Mouse (Mus musculus): ENCODE data around the gene Rhbg. TPM values are rescaled to one million over a fixed set of nuclear protein-coding genes. Genes with fewer than 3 reads are reported as not detected.

Gene Rhbg
- total RNA-seq, 2 experiments from 2014 or later = not detected

DNA sequence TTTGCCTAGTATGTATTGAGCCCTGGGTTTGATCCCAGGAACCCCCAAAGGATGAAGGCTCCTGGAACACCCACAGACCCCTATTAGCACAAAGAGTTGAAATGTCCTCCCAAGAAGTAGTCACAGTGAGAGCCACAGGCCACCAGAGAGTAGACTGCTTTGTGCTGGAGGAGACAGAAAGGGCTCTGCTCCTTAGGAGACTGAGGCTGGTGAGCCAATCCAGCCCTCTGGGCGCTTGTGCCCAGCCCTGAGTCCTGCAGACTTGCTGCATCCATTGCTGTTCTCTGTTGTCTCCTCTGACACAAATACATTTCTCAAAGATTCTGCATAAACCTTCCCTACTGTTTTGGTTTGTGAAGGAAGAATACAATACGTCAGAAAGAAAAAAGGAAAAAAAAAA is 43.6 kb downstream of the Rhbg start:
- no peak for DNase-seq (ENCODE audit: low spot score in 2 of 2)

DNA sequence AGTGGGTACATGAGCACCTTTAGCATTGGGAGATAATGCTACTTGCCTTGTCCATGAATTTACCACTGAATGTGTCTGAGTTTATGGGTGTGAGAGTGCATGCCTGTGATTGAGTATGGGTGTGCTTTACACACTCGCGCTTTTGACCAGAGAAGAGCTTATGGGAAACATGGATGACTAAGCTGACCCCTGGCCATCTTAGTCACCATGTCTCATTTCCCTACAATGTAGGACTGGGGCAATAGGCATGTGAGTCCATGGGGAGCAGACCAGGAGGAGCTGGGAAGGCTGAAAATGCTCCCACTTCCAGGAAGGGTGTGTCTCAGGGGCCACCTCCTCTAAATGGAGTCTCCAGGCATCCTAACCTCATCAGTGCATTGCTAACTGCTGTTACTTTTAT is 44.4 kb downstream of the Rhbg start:
- no peak for DNase-seq (ENCODE audit: low spot score in 2 of 2)

DNA sequence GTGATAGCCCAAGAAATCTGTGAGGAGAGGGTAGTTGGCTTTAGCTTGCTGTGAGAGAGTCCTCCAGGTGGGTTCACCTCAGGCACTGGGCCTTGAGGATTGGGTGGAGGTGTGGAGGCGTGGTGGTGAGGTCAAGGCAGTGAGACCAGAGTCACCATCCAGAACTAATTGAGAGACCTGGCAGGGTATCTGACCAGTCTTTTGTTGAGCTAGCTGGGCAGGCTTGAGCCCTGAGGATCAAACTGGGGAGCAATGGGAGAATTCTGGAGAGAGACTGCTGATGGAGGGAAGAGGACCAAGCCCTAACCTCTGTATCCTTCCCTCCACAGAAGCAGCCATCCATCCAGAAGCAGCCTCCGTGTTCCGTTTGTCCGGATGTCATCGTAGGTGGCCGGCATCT is 45.2 kb downstream of the Rhbg start:
- DNase-seq (ENCODE audit: low spot score in 2 of 2) = no peak

GRCm38 (mm10) chr3:88208226-88208720 is 46.2 kb downstream of the Rhbg start:
- DNase-seq (ENCODE audit: low spot score in 2 of 2) = no peak

- peak in 1 of 2 experiments; percentile 28 for DNase-seq (ENCODE audit: low spot score in 2 of 2)
These were observed 46.9 kb downstream of the Rhbg start for GRCm38 (mm10) chr3:88207451-88208100.

DNA sequence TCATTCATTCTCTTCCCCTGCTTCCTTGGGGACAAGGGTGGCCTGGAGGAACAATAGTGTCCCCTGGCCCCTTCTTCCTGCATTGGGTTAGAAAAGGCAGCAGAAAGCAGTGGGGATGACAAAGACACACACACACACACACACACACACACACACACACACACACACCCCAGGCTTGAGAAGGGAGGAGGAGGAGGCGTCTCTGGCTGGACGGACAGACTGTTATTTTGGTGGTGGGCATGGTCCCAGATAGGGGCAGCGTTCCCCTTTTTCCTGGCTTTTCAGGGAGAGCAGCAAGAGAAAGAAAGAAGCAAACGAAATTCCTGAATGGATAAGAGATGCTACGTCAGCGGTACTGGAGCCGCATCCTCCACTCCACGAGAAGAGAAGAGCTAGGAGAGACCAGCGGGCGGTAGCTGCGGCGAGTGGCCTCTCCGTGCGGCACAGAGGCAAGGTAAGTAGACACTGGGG is 47.6 kb downstream of the Rhbg start:
- peak; percentile 78 to 87 for DNase-seq (ENCODE audit: low spot score in 2 of 2)

DNA sequence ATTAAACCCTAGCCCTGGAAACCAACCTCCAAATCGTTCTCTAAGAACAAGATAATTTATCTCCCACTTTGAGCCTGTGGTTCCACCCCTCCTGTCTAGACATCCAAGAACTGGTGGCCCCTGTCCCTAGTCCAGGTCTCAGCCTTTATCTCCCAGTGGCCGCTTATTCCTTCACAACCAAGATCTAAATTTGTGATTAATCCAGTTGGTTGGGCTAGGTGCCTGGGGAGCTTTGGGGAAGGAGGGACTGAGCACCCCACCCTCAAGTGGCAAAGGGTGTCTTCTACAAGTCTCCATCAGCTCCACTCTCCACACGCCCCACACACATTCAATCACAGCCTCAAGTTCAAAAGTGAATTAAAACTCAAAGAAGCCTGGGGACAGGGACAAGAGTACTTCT is 48.0 kb downstream of the Rhbg start:
- peak in 1 of 2 experiments; percentile 56 for DNase-seq (ENCODE audit: low spot score in 2 of 2)

DNA sequence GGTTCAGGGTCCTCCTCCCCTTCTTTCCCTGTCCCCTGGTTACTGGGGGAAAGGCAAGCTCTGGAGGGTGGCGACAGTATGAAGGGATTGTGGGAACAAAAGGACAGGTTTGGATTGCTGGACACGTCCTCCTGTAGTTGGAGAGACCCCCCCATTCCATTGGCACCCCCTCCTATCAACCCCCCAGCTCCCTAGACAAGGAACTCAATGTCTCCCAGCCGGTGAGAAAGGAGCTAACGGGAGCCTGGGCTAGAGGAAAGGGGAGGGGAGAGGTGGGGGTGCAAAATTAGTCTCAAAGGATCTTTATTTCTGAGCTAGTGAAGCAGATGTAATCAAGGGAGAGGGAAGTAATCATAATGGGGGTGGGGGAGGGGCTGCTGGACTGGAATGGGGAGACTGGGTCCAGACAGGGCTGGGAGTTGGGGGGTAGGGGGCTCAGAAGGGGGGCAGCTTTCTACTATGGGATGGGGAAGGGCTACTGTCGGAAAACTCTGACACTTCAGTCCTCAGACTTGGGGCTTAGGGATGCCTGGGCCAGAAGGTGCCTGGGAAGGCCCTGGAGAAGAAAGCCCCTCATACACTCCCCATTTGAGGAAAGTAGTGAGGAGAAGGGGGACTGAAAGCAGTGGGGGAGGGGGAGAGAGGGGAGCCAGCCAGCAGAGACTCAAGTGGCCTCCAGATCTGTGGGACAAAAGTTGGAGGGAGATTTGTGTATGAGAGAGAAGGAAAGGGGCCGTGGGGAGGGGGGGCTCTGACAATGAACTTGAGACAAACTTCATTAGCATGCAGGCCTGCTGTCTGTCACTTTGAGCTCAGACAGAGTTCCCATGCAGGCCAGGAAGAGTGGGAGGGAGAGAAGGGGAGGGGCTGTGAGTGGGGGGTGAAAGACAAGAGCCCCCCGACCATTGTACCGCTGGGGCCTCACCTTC is 48.7 kb downstream of the Rhbg start:
- DNase-seq (ENCODE audit: low spot score in 2 of 2) = peak; percentile 36 to 73

DNA sequence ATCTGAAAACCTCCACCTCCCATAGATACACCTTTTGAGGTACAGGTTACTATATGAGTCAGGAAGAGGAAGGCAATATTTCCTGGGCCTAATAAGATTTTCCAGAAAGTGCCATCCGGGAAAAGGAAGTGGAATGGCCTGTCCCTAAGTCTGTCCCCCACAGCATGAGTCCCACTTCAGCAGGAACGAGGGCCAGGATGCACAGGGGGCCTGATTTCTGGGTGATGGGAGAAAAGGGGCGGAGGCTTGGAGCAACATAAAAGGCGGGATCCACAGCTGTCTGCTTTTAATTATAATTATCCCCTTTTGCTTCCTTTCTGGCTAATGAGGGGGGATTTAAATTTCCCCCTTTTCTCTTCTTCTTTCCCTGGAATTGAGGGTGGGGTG is 49.3 kb downstream of the Rhbg start:
- peak; percentile 51 to 66 for DNase-seq (ENCODE audit: low spot score in 2 of 2)

DNA sequence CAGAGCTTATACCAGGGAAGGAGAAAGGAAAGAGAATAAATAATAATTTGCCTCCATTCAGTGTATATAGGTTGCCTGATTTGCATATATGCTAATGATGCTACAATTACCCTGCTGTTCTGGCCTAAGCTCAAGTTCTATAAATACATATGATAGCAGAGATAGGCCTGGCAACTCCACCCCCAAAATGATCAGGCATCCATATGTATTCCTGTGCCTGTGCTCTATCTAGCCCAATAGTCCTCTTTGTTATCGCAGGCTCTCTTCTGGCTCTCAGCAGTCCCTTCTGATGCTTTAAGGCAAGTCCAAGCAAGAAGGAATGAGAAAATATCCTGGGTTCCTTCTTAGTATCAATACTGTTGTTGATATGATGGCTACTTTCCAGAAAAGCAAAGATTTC is 49.8 kb downstream of the Rhbg start:
- DNase-seq (ENCODE audit: low spot score in 2 of 2) = no peak

DNA sequence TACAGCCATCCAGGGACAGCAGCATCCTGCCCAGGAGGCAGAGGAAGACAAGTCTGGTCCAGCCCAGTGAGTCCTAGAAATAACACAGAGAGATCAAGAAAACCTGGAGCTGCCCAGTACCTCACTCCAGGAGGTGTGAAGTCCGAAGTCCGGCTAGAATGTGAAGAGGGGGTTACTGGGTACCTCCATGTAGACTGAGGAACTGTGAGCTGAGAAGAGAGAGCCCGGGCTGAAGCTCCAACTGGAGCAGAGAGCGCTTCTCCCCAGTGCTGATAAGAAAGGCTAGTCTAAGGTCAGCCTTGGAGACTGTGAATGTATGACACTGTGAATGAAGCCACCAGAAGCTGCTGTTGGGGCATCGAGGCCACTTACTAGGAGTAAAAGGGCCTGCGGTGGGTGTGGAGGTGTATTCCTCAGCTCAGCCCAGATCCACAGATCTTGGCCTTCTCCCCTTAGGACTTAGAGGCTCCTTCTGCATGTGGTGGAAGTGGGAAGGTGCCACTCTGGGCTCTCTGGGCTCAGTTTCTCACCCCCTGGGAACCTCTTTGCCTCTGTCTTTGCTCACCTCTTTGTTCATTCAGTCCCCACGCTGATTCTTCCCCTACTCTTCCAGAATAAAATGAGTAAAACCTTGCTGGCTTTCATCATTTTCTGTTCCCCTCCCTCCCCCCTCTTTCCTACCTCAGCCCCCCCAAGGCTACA is 50.4 kb downstream of the Rhbg start:
- DNase-seq (ENCODE audit: low spot score in 2 of 2) = no peak

- no peak for DNase-seq (ENCODE audit: low spot score in 2 of 2)
These were observed 51.1 kb downstream of the Rhbg start for GRCm38 (mm10) chr3:88203456-88203855.

GRCm38 (mm10) chr3:88202986-88203385 is 51.5 kb downstream of the Rhbg start:
- DNase-seq (ENCODE audit: low spot score in 2 of 2) = no peak

DNA sequence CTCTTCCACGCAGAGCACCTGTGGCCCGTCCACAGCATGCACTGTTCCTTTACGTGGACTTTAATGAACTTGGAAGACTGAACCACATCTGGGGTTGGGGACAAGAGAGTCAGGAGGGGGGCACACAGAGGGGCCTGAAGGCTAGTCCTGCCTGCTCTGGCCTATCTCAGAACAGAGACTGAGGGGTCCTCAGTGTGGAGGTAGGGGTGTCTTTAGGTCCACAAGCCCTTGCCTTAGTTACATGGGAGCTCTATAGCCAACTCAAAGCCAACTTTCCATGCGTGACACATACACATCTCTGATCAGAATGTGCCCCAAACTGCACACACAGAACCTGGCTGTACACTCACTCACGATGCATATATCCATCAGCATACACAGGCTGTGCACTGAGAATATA is 52.9 kb downstream of the Rhbg start:
- DNase-seq (ENCODE audit: low spot score in 2 of 2) = peak; percentile 17 to 18

GRCm38 (mm10) chr3:88200972-88201330 is 53.6 kb downstream of the Rhbg start:
- no peak for DNase-seq (ENCODE audit: low spot score in 2 of 2)

- no peak for DNase-seq (ENCODE audit: low spot score in 2 of 2)
These were observed 54.1 kb downstream of the Rhbg start for GRCm38 (mm10) chr3:88200161-88200971.

DNA sequence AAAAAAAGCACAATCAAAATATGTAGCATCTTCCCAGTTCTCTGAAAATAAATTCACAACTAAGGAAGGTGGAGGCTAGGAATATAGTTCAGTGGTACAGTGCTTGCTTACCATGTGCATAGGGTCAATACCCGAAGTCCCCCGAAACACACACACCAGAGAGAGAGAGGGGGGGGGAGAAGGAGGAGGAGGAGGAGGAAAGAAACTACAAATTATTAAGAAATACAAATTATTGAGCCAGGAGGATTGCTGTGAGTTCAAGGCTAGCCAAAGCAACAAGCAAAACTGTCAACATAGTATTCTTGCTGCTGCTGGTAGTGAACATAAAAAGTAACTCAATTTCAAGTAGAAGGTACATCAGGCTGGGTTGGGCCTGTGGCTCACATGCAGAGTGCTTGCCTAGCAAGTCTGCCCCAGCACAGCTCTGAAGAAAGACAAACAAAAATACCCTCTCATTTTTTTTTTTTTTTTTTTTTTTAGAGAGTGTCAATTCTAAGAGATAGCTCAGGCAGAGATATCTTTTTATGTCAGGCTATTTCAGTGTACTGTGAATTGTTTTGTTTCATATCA is 54.9 kb downstream of the Rhbg start:
- no peak for DNase-seq (ENCODE audit: low spot score in 2 of 2)

DNA sequence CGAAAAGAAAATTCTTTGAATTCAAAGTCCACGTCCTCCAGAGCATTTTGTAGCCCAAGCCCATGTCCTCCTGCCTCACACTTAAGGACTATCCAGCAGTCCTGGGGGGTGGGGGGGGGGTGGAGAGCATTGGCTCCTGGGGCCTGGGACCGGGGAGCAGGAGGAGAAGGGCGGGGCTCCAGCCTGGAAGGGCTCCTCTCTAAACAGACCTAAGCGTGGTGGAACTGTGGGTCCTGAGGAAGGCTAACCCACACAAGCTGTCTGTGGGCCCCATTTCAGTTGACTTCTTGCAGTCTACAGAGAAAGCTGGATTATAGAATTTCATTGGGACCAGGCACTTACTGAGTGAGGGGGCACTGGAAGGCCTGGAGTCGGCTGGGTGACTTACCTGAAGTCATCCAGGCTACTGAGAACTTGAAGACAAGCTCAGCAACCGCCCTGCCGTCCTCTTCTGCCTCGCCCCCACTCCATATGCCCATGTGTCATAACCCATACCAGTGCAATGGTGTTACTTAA is 55.9 kb downstream of the Rhbg start:
- DNase-seq (ENCODE audit: low spot score in 2 of 2) = no peak

DNA sequence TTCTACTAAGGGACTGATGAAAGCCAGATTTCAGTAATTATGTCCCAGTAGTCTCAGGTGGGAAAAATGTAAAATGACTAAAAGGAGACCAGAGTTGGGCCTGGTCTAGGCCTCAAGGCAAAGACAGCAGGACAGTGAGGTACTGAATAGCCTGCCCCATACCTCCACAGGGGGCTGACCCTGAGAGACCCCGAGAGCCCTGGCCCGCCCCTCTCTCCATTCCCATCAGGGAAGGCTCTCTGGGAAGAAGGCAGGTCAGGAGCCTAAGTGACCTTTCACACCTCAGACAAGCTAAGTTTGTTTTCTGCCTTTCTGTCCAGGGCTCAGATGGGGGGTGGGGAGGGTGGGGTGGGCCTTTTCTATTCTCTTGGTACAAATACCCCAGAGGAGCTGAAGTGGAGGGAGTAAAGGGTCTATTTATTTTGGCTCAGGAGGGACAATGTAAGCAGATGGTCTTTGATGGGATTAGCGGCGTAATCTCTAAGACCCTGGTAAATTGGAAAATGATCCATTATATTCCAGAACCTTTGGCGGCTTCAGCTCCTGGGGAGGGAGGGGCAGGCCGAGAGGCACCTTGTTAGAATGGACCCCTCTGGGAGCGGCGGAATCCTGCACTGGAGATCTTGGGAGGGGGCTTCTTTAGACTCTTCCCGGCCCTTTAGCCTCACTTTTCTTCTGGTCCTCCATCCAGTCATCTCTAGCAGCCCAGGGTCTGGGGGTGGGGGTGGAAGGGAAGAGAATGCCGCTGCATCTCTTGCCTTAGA is 56.6 kb downstream of the Rhbg start:
- DNase-seq (ENCODE audit: low spot score in 2 of 2) = no peak
